Mouse (Mus musculus) ZHBTc4 (cell line): ENCODE measurements around the gene Olfr119.
"Not testable (repeated sequence)": the region's sequence is repeated elsewhere in the genome, so short reads cannot be mapped to it uniquely, and the experiment has no call there.

Source experiments
- DNase-seq: peaks from one replicate; pipeline ENCODE4 v3.0.0-alpha.2; 2011; ENCODE audit warnings: low read depth, low spot score

Olfr119 gene

GRCm38 (mm10) chr17:37696264-37696663, at the start of gene Olfr119:
Olfr119 (plus strand) TSS chr17:37696564.
- not testable (repeated sequence) for DNase-seq

- no peak for DNase-seq
Observed at GRCm38 (mm10) chr17:37663682-37664081, 32.7 kb upstream of the Olfr119 start, which contains the start of gene Olfr117. Olfr117 (minus strand) TSS chr17:37663782.

- DNase-seq: no peak
Observed at GRCm38 (mm10) chr17:37666688-37667087, 29.7 kb upstream of the Olfr119 start, which contains the start of gene Olfr118. Olfr118 (plus strand) TSS chr17:37666988.

GRCm38 (mm10) chr17:37721508-37721907, 25.1 kb downstream of the Olfr119 start, which contains the start of gene Olfr120:
Olfr120 (plus strand) TSS chr17:37721808.
- no peak for DNase-seq

- DNase-seq: no peak
Observed at GRCm38 (mm10) chr17:37738070-37738469, 41.7 kb downstream of the Olfr119 start.
